Mouse (Mus musculus): ENCODE measurements at regions not wholly inside any gene's neighbourhood (a gene's known extent, or its start where the extent isn't known, plus 50 kb on each side); places are given as distances from the start of the nearest gene placed in this dataset.

- DNase-seq = no peak
Observed at GRCm38 (mm10) chr10:119052441-119053041, 182.5 kb upstream of the Dyrk2 start.

- no peak for DNase-seq
Observed at GRCm38 (mm10) chr10:119051598-119051997, 181.6 kb upstream of the Dyrk2 start.

GRCm38 (mm10) chr10:119050017-119050685, 180.1 kb upstream of the Dyrk2 start:
- no peak for DNase-seq

- DNase-seq = no peak
Observed at GRCm38 (mm10) chr10:119048643-119049420, 178.8 kb upstream of the Dyrk2 start.

GRCm38 (mm10) chr10:119045059-119045458, 175.1 kb upstream of the Dyrk2 start:
- no peak for DNase-seq

GRCm38 (mm10) chr10:119043069-119043468, 173.1 kb upstream of the Dyrk2 start:
- no peak for DNase-seq

- no peak for DNase-seq
Observed at GRCm38 (mm10) chr10:119040205-119040604, 170.2 kb upstream of the Dyrk2 start.

GRCm38 (mm10) chr10:119039732-119040131, 169.7 kb upstream of the Dyrk2 start:
- no peak for DNase-seq

GRCm38 (mm10) chr10:119038991-119039390, 169.0 kb upstream of the Dyrk2 start:
- no peak for DNase-seq

GRCm38 (mm10) chr10:119037781-119038180, 167.8 kb upstream of the Dyrk2 start:
- no peak for DNase-seq

- DNase-seq = no peak
Observed at GRCm38 (mm10) chr10:119035863-119036262, 165.9 kb upstream of the Dyrk2 start.

GRCm38 (mm10) chr10:119034396-119034795, 164.4 kb upstream of the Dyrk2 start:
- DNase-seq = no peak

GRCm38 (mm10) chr10:119031282-119032275, 161.6 kb upstream of the Dyrk2 start:
- no peak for DNase-seq

- no peak for DNase-seq
Observed at GRCm38 (mm10) chr10:119028480-119029137, 158.6 kb upstream of the Dyrk2 start.

- no peak for DNase-seq
Observed at GRCm38 (mm10) chr10:119027241-119027901, 157.4 kb upstream of the Dyrk2 start.

- DNase-seq = no peak
Observed at GRCm38 (mm10) chr10:119026291-119026690, 156.3 kb upstream of the Dyrk2 start.

- no peak for DNase-seq
Observed at GRCm38 (mm10) chr10:119024425-119024824, 154.4 kb upstream of the Dyrk2 start.

- DNase-seq = no peak
Observed at GRCm38 (mm10) chr10:119019082-119019481, 149.1 kb upstream of the Dyrk2 start.

- no peak for DNase-seq
Observed at GRCm38 (mm10) chr10:119018490-119018889, 148.5 kb upstream of the Dyrk2 start.

- no peak for DNase-seq
Observed at GRCm38 (mm10) chr10:119016104-119016503, 146.1 kb upstream of the Dyrk2 start.

- DNase-seq = no peak
Observed at GRCm38 (mm10) chr10:119015311-119016055, 145.5 kb upstream of the Dyrk2 start.
